8 mouse cellular contexts compared by ENCODE assay signal in the genomic region with DNA sequence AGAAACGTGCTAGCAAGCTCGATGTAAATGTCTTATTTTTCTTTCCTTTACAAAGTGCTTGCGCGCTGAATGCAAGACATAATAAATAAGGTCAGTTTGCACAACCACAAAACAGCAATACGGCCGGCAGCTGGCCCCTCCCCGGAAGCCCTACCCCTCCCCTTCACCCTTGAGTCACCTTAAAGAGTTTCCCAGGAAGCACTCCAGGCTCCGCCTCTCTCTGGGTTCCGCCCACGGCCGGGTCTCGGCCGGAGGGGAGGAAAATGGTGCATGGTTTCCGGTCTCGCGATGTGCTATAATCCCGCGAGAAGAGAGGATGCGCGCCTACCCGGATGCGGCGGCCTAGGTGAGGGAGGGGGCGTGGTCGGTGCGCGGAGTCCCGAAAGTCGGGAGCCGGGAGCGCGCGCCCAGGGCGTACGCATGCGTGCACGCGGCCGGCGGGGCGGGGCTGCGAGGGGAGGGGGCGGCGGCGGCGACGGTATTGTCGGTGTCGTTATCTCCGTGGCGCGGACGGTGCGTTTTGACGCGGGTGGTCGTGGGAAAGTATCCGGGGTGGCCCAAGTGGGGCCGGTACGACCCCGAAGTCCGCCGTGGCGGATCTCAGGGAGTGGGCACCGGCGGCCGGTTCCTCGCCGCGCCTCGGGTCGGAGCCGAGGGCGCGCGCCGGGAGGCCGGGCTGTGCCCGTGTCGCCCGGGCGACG. TPM values are rescaled to one million over a fixed set of nuclear protein-coding genes. Genes with fewer than 3 reads are reported as not detected.
A peak's percentile ranks its signal among the peaks of the same experiment; 100 is the strongest.
DNase-seq lines count a peak whose midpoint lies in the region; ATAC-seq lines count a peak whose summit lies in the region.

A gene (minus strand): TSS at position 281 of the 701 bp plus-strand sequence.
A gene (plus strand): TSS at position 313 of the 701 bp plus-strand sequence.

- no peaks in the 10 kb centered on the region for H3K9me3 ChIP-seq in hindbrain, embryonic 16.5 days (ENCODE audit: control insufficient read depth, low read length)

- H3K4me2 ChIP-seq in hindbrain, embryonic 16.5 days (ENCODE audit: low read length) = peak within 1 kb of the TSS; percentile 99

- H3K36me3 ChIP-seq in hindbrain, embryonic 16.5 days (ENCODE audit: control insufficient read depth, insufficient read depth, low read length) = 0 out of 2 replicates have a peak, but pooled peaks cover 7% of the 10 kb centered on the region
- 0 out of 2 replicates have a peak, but pooled peaks cover 7% of the 10 kb centered on the region for H3K36me3 ChIP-seq in macrophage (ENCODE audit: inconsistent target)

- H3K9ac ChIP-seq in hindbrain, embryonic 16.5 days (ENCODE audit: low read depth, low read length) = peak within 1 kb of the TSS; percentile 91

- peak within 1 kb of the TSS; percentile 89 for H3K27ac ChIP-seq in hindbrain, embryonic 16.5 days (ENCODE audit: low read depth, low read length)
- H3K27ac ChIP-seq in macrophage = peak within 1 kb of the TSS; percentile 43

- peaks cover 25% of the 10 kb centered on the region for H3K4me1 ChIP-seq in hindbrain, embryonic 16.5 days (ENCODE audit: control insufficient read depth, insufficient read depth, low read depth, low read length)

- DNase-seq in WW6 (ENCODE audit: low read depth, low spot score) = peak; percentile 96
- peak; percentile 97 to 99 for DNase-seq in cerebellum, postnatal 4 days (ENCODE audit: low spot score in 2 of 2)
- DNase-seq in gastrocnemius, adult 18-20 months (ENCODE audit: low spot score) = peak; percentile 100
- peak; percentile 100 for DNase-seq in left cerebral cortex, adult 18-20 months (ENCODE audit: low spot score in 2 of 2)
- peak; percentile 99 for DNase-seq in right cerebral cortex, adult 18-20 months
- peak; percentile 98 for DNase-seq in urinary bladder, postnatal 10 days (ENCODE audit: low spot score)

- ATAC-seq in hindbrain, embryonic 16.5 days = peak; percentile 98

- H3K4me3 ChIP-seq in hindbrain, embryonic 16.5 days (ENCODE audit: low read length) = peak within 1 kb of the TSS; percentile 71
- H3K4me3 ChIP-seq in macrophage (ENCODE audit: inconsistent target) = peak within 1 kb of the TSS; percentile 54

- under 1% methylated on average over 73 of the region's 83 CpGs for WGBS in hindbrain, embryonic 16.5 days
- 1% methylated on average over 80 of the region's 83 CpGs for WGBS in macrophage (ENCODE audit: missing documents)

- H3K79me2 ChIP-seq in macrophage (ENCODE audit: inconsistent target) = peaks cover 24% of the 10 kb centered on the region; the same call in 1 of the 2 replicates

- no peaks in the 10 kb centered on the region for H3K27me3 ChIP-seq in hindbrain, embryonic 16.5 days (replicated peaks; ENCODE audit: control insufficient read depth, insufficient read depth, low read length)

RNA-seq across cellular contexts. Expression of the first gene that starts in this region (rescaled TPM):
- 10 to 100 TPM; 63.3 to 69.8 TPM for total RNA-seq in gastrocnemius, adult 18-20 months (2021)
- 69.0 and 73.3 TPM in 2 replicates for polyA plus RNA-seq in hindbrain, embryonic 16.5 days (2015; fragmentation: Nextera tagmentation; extraction: Ambion mirVana)
- total RNA-seq in left cerebral cortex, adult 18-20 months (2021) = 100 to 1,000 TPM; 324 to 356 TPM
- 100 to 1,000 TPM in 7 of 26 experiments, 10 to 100 TPM in 19; 45.9 to 128 (median 83.1) TPM for total RNA-seq in macrophage (2018; cell fraction: chromatin; rRNA removed)
- total RNA-seq in macrophage (2018; cell fraction: cytosol; rRNA removed) = 10 to 100 TPM; 13.3 to 28.0 (median 20.2) TPM
- total RNA-seq in macrophage (2018; cell fraction: nucleus; rRNA removed) = 10 to 100 TPM; 26.1 to 90.3 (median 45.8) TPM
- 12.0 to 24.6 TPM (median 20.9 TPM) in 3 replicates for polyA plus RNA-seq in macrophage (2018)

RNA-seq across cellular contexts. Expression of the second gene that starts in this region (rescaled TPM):
- total RNA-seq in gastrocnemius, adult 18-20 months (2021) = 10 to 100 TPM; 24.8 to 28.6 TPM
- polyA plus RNA-seq in hindbrain, embryonic 16.5 days (2015; fragmentation: Nextera tagmentation; extraction: Ambion mirVana) = 118 and 127 TPM in 2 replicates
- 100 to 1,000 TPM in 1 of 2 experiments, 10 to 100 TPM in 1; 88.5 to 107 TPM for total RNA-seq in left cerebral cortex, adult 18-20 months (2021)
- total RNA-seq in macrophage (2018; cell fraction: chromatin; rRNA removed) = 10 to 100 TPM; 24.2 to 94.7 (median 65.5) TPM
- 10 to 100 TPM; 13.4 to 26.1 (median 17.1) TPM for total RNA-seq in macrophage (2018; cell fraction: cytosol; rRNA removed)
- 10 to 100 TPM; 14.2 to 76.2 (median 41.6) TPM for total RNA-seq in macrophage (2018; cell fraction: nucleus; rRNA removed)
- polyA plus RNA-seq in macrophage (2018) = 16.4 to 23.6 TPM (median 20.1 TPM) in 3 replicates

Comparison
In these comparisons a context has a peak if more than half of its experiments do, and no peak if none do; other contexts are left out.
1. Peak in every context shown above with its lines: DNase-seq, ATAC-seq, H3K4me3 ChIP-seq and H3K27ac ChIP-seq.
2. RNA of the first gene that starts in this region (total RNA-seq): 324 to 356 TPM in left cerebral cortex, adult 18-20 months; 63.3 to 69.8 TPM in gastrocnemius, adult 18-20 months; every median in the first group is over 4 times any median in the second.